Mouse (Mus musculus) urinary bladder, postnatal 4 days (tissue): ENCODE measurements around the gene Gm11985.

ENCODE experiments used
- DNase-seq, 2 experiments: peaks; one replicate each; pipeline ENCODE4 v3.0.0; 2021 to 2022; ENCODE audit warnings: low spot score in 2 of 2

Gm11985 gene

DNA sequence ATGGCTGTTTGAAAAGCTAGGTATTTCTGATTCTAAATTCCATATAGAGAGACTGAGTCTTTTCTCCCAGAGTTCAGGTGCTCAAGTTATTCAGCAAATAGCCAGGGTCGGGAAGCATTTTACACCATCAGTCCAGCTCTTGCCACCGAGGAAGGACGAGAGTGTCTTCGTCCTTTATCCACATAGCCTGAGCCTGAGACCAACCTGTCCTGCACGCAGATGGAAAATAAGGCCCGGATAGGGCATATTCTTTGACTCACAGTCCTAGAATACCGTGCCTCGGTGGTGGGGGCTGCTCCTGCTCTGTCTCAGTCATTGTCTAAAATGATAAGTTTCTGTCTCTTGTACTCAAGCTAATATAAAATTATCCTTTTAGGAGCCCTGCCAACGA lies 12.0 kb upstream of the Gm11985 start:
- DNase-seq = no peak

DNA sequence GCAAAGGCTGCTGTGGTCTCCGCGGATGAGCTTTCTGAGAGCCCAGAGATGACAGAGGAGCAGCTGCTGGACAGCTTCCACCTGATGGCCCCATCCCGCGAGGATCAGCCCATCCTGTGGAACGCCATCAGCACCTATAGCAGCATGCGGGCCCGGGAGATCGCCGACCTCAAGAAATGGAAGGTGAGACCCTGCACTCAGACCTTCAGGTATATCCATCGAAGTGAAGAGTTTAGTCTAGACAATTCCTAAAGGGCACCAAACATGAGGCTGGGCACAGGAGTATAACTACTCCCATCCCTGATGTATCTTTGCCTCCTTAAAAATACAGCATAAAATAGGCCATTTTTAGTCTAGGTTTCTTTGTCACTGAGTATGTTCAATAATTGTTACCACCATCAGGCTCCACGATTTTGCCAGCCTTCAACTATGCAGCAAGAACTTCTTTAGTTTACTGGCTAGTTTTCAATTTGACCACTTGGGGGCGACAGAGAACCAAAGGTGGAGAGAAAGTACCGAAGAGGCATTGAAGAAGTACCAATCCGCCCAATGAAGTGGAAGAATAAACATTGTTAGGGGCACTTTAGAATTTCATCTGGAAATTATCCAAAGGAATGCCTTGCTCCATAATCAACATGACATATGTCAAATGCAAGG lies 11.5 kb upstream of the Gm11985 start:
- DNase-seq = no peak

DNA sequence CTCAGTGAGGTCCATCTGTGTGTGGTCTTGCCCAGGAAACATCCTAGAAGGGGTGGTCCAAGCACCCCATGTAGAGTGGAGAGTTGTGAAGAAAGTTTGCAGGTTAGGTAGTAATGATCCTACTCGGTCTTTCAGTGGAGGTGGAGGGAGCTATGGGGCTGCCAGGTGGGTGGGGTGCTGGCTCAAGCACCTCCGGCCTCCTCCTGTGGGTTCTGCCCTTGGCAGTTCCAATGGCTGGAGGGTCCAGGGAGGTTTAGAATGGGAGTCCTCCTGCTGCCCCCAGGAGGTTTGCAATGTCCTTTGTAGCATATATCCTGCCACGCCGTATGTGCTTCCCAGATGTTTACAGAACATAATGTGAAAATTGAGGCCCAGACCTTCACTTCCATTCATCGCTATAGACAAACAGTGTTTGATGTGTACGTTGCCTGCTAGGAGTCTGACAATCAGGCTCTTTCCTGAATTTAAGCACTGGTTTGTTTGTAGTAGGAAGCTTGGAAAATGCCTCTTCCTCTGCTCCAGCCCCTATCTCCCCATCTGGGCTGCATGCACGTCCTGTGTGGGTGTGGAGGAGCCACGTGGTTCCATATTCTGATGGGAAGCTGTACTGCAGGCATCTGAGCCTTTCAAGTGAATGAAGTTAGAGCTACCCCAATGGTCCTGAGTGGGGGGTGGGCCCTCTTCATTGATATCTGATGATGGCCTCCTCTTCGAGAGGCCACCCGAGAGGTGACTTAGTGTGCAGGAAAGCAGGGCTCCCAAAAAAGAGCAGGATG lies 10.3 kb upstream of the Gm11985 start:
- DNase-seq = no peak

DNA sequence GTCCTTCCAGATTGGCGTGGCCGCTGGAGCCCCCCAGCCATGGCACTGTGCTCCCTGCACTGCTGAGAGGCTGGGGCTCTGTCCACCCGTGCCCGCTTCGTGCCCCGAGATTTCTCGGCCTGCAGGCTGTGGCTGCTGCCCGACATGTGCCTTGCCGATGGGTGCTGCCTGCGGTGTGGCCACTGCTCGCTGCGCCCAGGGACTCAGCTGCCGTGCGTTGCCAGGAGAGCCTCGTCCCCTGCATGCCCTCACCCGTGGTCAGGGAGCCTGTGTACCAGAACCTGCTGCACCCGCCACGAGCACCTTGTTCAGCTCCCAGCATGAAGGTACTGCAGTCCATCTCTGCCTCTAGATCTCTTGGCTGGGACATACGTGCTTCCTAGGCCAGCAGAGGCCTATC lies 9.6 kb upstream of the Gm11985 start:
- no peak for DNase-seq

DNA sequence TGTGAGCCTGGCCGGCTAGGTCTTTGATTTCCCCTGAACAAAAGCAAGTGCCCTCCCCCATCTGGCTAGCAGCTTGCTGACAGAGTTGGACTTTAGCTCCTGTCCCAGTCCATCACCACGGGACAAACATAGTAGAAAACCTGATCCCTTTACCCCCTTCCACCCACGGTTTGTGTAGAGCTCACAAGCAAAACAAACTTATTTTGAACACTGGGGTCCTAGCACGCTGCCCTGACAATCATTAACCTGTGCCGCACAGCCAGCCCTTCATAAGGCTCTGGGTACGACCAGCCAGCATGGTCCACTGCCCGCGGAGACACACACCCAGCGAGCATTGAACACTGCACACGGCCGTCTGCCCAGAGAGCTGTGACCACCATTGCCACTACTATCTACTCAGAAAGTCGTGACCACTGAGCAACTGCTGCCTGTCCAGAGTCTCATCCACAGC lies 9.1 kb upstream of the Gm11985 start, which contains the start of gene Igfbp1:
Gene Igfbp1, plus strand, starts transcription at position 292 of the 451 bp plus-strand sequence.
- DNase-seq = no peak

DNA sequence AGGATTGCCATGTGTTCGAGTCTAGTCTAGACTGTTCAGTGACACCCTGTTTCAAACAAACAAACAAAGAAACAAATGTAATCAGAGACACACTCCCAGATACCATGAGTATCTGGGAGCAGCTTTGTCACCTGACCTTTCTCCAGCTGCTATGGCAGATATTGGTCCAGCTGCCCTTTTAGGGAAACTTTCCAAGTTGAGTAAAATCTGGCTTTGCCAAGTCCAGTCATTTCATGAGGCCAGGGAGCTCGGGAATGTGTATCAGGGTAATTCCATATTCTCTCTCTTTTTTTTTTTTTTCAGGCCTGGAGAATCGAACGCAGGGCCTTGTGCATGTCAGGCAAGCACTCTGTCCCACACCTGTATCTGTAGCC lies 6.9 kb upstream of the Gm11985 start:
- DNase-seq = no peak

DNA sequence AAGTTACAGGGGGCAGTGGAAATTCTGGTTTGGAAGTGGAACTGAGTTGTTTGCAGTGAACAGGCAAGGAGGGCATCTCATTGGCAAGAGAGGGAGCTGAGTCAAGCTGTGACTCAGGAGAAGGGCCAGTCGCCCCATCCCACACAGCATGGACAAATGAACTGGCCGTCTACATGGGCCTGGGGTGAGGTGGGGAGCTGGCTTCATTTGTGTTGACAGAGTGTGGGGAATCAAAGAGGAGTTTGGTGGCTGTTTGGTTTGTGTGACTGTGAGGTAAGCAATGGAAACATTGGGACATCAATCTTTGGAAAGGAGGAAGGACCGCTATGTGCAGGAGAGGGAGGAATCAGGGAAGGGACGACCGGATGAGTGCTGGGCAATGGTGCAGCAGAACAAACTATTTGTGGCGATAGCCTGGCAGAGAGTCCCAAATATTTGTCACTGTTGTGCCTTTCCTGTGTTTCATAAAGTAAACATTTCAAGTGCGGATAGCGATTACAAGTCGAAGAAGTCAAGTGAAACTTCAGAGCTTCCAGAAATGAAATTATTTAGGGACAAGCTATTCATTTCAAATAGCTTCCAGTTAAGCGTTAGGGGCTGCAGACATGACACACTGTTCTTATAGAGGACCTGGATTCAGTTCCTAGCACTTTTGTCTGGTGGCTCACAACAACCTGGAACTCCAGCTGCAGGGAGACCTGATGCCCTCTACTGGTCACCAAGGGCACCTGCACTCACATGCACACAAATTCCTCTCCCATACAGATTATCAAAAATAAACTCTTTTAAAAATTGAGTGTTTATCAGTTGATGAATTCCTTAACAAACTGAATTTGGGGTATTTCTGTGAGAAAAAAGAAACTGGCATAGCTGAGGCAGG lies 6.3 kb upstream of the Gm11985 start:
- no peak for DNase-seq

DNA sequence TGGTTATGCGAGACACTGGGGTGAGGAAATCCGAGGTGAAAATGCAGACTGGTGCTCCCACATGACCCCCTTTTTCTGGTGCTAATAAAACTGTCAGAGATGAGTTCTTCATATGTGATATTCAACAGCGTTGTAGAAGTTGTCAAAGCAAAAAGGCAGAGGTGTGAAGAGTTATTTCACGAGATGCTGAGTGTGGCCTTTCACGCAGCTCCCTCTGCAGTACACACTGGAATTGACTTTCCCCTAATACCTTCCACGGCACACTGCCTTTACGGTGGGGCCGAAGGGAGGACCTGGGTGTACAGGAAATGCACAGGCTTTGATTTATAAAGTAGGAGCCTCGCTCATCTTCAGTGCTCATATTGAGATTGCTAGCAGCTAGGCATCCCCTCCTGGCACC lies 4.8 kb upstream of the Gm11985 start:
- no peak for DNase-seq

DNA sequence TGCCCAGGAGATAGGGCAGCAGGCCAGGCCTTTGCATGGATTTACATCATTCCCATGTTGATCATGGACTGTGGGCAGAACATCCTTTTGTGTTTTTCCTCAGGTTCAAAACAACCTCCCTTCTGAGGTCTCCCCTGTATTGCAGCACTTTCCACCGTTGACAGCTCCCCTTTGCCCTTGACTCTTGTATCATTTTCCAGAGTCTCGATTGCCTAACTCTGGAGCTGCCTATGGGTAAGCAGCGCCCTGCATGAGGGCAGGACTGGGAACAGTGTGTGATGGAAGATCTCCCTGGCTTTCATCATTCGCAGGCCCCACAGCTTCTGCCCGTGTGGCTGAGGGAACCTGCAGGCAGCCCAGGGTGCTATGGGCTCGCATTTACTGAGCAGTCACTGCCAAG lies 4.3 kb upstream of the Gm11985 start:
- no peak for DNase-seq

DNA sequence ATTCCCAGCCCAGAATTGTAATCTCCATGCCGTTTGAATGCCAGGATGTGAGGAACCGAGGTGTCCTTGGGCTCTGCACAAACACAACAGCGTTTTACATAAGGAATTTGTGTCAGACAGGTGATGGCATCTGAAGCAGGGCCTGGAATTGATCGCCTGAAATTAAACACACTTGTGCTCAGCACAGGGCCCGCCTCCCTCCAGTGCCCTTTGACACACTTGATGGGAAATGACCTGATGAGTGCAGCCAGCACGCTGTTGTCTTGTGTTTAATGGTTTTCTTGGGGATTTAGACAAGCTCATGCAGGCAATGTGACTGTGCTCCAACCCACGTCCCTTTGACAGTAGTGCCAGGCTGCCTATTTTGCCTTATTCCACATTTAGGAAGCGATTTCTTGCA lies 897 bp downstream of the Gm11985 start:
- DNase-seq = no peak

DNA sequence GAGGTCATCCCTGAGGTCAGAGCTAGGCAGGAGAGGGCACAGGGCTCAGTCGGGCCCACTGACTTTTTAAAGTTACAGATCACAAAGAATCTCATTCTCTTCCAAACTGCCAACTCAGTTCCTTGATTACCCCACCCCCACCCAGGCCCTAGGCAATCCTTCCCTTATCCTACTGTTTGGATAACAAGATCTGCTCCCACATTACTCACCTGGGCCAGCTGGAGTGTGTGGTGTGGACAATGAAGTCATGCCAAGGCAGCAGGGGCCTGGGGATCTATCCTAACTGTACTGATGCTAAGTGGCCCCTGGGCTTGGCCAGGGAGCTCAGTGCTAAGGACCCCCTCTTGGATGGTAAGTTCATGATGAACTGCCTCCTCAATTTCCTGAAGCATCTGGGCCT lies 3.9 kb downstream of the Gm11985 start:
- DNase-seq = no peak

DNA sequence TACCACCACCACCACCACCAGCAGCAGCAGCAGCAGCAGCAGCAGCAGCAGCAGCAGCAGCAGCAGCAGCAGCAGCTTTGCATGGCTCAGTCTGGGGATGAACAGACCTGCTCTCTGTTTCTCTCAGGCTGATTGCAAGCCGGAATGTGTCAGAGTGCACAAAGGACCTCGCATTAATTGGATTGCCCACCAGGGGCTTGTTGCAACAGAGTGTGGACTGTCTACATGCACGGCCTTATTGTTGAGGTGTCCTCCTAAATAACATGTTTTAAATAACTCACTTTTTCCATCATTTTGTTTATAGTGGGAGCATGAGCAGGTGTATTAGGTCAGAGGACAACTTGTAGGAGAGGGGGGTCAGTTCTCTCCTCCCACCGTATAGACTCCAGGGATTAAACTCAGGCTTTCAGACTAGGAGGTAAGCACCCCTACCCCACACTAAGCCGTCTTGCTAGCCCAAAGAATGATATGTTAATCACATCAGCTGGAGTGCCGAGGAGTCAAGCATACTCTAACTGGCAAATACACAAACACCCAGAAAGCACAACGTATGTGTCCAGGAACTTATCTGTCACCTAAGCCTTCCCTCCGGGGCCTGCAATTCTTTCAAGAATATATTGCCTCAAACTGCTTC lies 5.8 kb downstream of the Gm11985 start:
- no peak for DNase-seq

DNA sequence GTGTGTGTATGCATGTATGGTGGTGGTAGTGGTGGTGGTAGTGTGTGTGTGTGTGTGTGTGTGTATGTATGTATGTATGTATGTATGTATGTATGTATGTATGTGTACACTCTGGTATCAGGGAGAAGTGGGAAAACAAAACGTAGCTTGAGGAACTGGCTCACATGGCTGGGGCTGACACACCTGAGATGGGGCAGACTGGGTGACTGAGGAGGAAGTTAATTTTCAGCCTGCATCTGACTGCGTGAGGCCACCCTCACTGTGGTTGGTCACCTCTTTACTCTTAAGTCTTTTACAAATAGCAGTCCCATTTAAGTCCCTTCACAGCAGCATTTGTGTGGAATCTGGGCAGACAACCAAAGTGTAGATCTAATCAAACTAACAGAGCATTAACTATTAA lies 9.1 kb downstream of the Gm11985 start:
- no peak for DNase-seq

DNA sequence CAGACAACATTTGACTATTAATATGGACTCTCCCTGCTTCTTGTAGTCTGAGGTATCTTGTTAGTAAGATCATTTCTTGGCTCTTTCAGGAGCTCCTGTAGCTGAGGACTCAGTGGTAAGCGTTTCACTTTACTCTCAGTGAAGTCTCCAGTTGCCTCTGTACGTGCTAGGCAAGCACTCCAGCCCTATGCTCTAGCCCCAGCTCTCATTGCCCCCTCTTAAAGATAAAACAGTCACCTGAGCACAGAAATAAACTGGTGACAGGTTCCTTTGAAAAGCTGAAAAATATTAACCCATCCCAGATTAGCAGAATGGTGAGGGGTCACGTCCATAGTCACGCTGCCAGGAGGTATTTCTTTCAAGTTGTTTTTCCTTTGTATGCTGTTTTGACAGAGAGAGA lies 9.6 kb downstream of the Gm11985 start:
- DNase-seq = no peak

DNA sequence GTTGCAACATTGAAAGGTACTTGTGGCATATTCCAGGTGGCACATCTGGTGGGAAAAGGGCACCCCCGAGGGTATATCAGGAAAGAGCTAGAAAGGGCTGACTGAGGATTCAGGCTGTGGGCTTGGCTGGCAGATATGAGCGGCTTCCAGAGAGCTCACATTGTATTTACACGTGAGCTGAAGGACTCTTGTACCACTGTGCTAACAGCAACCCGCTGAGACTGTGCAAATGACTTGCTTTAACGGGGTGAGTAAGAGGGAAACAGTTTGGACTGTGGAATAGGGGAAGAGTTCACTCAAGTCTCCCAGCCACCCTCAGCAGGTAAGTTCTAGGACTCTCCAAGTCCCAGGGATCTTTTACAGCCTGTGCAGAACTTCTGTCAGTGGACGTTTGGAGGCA lies 14.7 kb downstream of the Gm11985 start:
- no peak for DNase-seq

DNA sequence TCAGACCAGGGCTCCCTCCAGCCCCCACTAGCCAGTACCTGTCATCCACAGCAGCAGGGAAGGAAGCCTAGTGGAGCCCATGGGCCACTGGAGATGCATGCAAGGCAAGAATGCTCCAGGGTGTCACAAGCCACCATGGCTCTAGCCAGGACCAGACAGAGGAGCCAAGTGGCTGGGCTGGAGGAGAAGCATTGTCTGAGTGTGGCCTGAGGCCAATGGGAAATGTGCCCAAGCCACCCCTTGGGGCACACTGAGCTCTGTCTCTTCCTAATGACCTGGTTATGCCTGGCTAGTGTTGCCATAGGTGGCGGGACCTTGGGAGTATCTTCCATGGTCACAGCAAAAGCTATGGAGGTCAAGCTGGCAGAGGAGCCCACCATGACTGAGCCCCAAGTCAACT lies 18.7 kb downstream of the Gm11985 start:
- no peak for DNase-seq

DNA sequence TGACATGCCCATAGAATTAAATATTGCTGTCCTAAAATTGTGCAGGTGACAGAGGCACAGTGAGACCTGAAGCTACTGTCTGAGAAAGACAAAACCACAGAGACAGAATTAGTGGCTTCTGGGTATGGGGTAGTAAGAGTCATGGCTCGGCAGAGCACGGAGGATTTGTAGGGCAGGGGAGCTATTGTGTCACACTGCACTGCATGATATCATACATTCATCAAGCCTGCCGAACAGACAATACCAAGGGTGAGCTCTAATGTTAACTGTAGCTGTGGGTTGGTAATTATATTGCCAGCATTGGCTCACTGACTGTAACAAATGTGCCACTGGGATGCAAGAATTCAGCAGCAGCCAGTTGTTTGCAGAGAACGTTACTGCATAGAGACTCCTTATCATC lies 24.0 kb downstream of the Gm11985 start:
- DNase-seq = no peak

DNA sequence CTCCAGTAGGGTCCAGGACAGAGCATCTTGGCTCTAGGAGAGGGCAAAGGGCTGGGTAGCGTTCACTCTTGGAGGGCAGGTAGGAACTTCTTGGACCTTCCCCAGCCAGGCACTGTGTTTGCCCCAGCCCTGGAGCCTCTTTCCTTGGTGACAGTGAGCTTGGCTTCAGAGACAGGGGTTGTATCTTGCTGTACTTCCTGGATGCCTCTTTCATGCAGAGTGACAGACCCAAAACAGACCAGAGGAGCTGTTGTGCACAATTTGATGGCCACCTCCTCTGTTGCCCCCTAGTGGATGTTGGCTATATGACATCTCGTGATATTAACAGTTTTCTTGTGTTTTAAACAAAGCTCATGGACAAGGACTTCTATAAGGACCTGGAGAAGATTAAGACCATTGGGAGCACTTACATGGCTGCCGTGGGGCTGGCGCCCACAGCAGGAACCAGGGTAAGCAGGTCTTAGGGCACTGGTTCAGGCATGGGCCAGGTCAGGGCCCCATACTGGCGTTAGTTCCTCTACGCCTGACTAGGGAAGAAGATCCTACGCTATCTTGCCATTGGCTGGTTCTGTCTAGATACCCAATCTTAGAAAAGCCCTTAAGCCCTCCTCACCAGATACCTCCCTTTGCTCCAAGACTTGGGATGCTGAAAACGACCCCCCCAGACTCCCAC lies 26.7 kb downstream of the Gm11985 start:
- DNase-seq = no peak

DNA sequence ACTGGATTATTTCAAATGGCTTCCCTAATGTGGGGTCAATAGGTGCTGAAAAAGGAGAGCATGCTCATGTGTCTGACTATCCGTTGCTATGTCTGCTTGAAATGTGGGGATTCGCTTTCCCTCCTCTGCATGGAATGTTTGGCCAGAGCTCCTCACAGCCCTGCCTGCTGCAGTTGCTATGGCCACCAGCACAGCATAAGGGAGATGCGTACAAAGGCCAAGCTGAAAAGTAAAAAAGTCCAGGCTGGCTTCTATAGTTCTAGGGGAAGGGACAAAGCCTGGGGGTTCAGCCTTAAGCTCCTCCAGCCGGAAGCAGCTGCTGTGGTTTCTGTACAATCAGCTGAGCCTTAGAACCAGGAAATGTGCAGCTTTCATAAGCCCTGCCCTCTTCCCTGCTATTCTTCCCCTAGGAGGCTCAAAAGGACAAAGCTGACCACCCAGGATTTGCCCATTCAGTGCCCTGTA lies 27.7 kb downstream of the Gm11985 start:
- no peak for DNase-seq

DNA sequence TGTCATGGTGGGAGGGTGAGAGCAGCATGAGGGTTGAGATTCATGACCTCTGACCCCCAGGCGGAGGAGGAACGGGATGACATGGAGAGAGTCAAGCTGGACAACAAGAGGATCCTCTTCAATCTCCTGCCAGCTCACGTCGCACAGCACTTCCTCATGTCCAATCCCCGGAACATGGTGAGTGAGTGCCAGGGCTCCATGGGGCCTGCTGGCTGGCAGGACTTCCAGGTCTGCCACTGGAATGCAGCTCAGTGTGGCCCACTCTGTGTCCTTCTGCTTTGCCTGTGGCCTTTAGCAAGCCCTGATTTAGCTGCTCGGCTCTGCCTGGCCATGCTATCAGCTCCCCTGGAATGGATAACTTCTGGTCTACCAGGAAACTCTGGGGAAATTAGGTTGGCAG lies 28.2 kb downstream of the Gm11985 start:
- DNase-seq = no peak

DNA sequence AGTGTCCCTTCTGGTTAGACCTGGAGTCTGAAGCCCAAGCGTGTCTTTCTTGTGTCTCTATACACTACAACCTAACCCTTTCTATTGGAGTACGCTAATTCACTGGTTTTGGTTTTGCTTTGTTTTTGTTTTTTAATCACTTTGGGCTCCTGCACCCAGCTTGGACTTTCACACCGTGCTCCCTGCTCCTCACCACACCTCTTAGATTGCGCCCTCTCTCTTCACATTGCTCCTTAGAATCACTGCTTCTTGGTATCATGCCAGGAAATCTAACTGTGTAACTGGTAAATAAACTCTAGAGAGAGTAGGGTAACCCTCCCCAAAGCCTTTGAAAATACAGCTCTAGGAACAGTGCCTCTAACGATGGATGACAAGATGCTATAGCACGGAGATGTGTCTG lies 30.2 kb downstream of the Gm11985 start:
- DNase-seq = no peak
